Mouse (Mus musculus): ENCODE measurements around the gene Mtg2.

Mtg2 gene

GRCm38 (mm10) chr2:180051986-180052733 is 18.2 kb upstream of the Mtg2 start:
- DNase-seq (ENCODE audit: low spot score in 2 of 2): no peak

- DNase-seq (ENCODE audit: low spot score in 2 of 2): no peak
Measured at GRCm38 (mm10) chr2:180053001-180053400, 17.4 kb upstream of the Mtg2 start.

- no peak for DNase-seq (ENCODE audit: low spot score in 2 of 2)
Measured at GRCm38 (mm10) chr2:180063338-180064131, 6.9 kb upstream of the Mtg2 start.

- no peak for DNase-seq (ENCODE audit: low spot score in 2 of 2)
Measured at GRCm38 (mm10) chr2:180069770-180070480, 463 bp upstream of the Mtg2 start.

- no peak for DNase-seq (ENCODE audit: low spot score in 2 of 2)
Measured at GRCm38 (mm10) chr2:180071671-180072070, 1.3 kb downstream of the Mtg2 start.

- DNase-seq (ENCODE audit: low spot score in 2 of 2): no peak
Measured at GRCm38 (mm10) chr2:180072886-180073285, 2.5 kb downstream of the Mtg2 start.

- DNase-seq (ENCODE audit: low spot score in 2 of 2): no peak
Measured at GRCm38 (mm10) chr2:180077622-180078021, 7.2 kb downstream of the Mtg2 start.

- no peak for DNase-seq (ENCODE audit: low spot score in 2 of 2)
Measured at GRCm38 (mm10) chr2:180080680-180081079, 10.3 kb downstream of the Mtg2 start.

GRCm38 (mm10) chr2:180083063-180083462 is 12.7 kb downstream of the Mtg2 start:
- no peak for DNase-seq (ENCODE audit: low spot score in 2 of 2)

- DNase-seq (ENCODE audit: low spot score in 2 of 2): no peak
Measured at GRCm38 (mm10) chr2:180084565-180084964, 14.2 kb downstream of the Mtg2 start.

GRCm38 (mm10) chr2:180085926-180086636 is 15.7 kb downstream of the Mtg2 start:
- no peak for DNase-seq (ENCODE audit: low spot score in 2 of 2)

GRCm38 (mm10) chr2:180086637-180087027 is 16.2 kb downstream of the Mtg2 start:
- no peak for DNase-seq (ENCODE audit: low spot score in 2 of 2)

GRCm38 (mm10) chr2:180087472-180087871 is 17.1 kb downstream of the Mtg2 start:
- DNase-seq (ENCODE audit: low spot score in 2 of 2): no peak

GRCm38 (mm10) chr2:180090285-180090684 is 19.9 kb downstream of the Mtg2 start:
- no peak for DNase-seq (ENCODE audit: low spot score in 2 of 2)

GRCm38 (mm10) chr2:180095711-180096110 is 25.3 kb downstream of the Mtg2 start:
- no peak for DNase-seq (ENCODE audit: low spot score in 2 of 2)

- DNase-seq (ENCODE audit: low spot score in 2 of 2): no peak
Measured at GRCm38 (mm10) chr2:180097585-180097984, 27.2 kb downstream of the Mtg2 start.

GRCm38 (mm10) chr2:180098167-180098566 is 27.8 kb downstream of the Mtg2 start:
- DNase-seq (ENCODE audit: low spot score in 2 of 2): no peak

GRCm38 (mm10) chr2:180099529-180099928 is 29.1 kb downstream of the Mtg2 start:
- DNase-seq (ENCODE audit: low spot score in 2 of 2): no peak

GRCm38 (mm10) chr2:180103151-180103977 is 33.0 kb downstream of the Mtg2 start:
- DNase-seq (ENCODE audit: low spot score in 2 of 2): no peak

- no peak for DNase-seq (ENCODE audit: low spot score in 2 of 2)
Measured at GRCm38 (mm10) chr2:180103978-180104658, 33.7 kb downstream of the Mtg2 start, which contains the start of gene Hrh3. Gene Hrh3, minus strand, starts transcription at chr2:180104488.
